ENCODE assay signal across 8 mouse cellular contexts in the genomic region with DNA sequence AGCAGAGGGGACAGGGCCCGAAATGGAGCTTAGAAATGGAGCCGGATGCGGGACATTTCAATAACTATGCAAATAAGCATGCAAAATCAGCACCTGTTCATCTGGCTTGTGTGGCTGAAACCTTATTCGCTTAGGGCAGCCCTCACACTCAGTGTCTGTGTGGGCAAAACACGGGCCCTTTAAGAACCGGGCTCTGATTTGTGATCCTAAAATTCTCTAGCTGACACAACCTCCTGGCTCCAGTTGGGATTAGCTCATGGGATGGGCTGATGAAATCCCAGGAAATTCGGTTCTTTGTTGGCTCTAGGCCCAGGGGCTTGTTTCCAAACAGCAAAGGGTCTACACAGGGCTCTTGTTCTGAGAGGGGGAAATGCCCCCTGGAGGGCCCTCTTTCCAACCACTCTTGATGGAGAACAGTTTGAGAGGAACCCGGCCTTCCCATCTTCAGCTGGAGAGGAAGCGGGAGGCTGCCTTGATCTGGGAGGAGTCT. TPM values are rescaled to one million over a fixed set of nuclear protein-coding genes. Genes with fewer than 3 reads are reported as not detected.
DNase-seq lines count a peak whose midpoint lies in the region; ATAC-seq and TF ChIP-seq lines count a peak whose summit lies in the region.

No protein-coding gene starts in this region.

- TF ChIP-seq CTCF in lung, embryonic 14.5 days (IDR thresholded peaks at IDR 0.05; ENCODE audit: low read depth), result no peak

- ATAC-seq in embryonic facial prominence, embryonic 13.5 days (ENCODE audit: insufficient number of reproducible peaks, insufficient read depth, low FRiP score, low TSS enrichment, low read depth), result no peak
- ATAC-seq in heart, embryonic 16.5 days (replicated peaks; ENCODE audit: extremely low read depth, insufficient read depth, low FRiP score), result 0 out of 2 replicates have a peak, but pooled peaks have one; percentile 7
- ATAC-seq in lung, embryonic 14.5 days (ENCODE audit: insufficient read depth), result peak; percentile 32; the same call in 1 of the 2 replicates
- ATAC-seq in erythroid progenitor cell, adult 5-6 weeks (replicated peaks; ENCODE audit: low FRiP score, poor library complexity, severe bottlenecking), result no peak

- H3K4me1 ChIP-seq in embryonic facial prominence, embryonic 13.5 days, result peaks cover 35% of the 10 kb centered on the region
- H3K4me1 ChIP-seq in heart, embryonic 16.5 days (ENCODE audit: control insufficient read depth, insufficient read depth, low read length), result peaks cover 38% of the 10 kb centered on the region
- H3K4me1 ChIP-seq in lung, embryonic 14.5 days (ENCODE audit: insufficient read depth), result peaks cover 17% of the 10 kb centered on the region

- DNase-seq in urinary bladder, adult 2 months (ENCODE audit: low spot score), result peak; percentile 26
- DNase-seq in urinary bladder, postnatal 10 days (ENCODE audit: low spot score), result no peak
- peak; percentile 81 for DNase-seq in lung, embryonic 14.5 days
- no peak for DNase-seq in adrenal gland, adult 18-20 months (ENCODE audit: low spot score in 2 of 2)
- no peak for DNase-seq in frontal cortex, postnatal 25 days (ENCODE audit: low spot score in 2 of 2)

- H3K27ac ChIP-seq in embryonic facial prominence, embryonic 13.5 days, result peak overlapping the region; percentile 68
- peak overlapping the region; percentile 77 for H3K27ac ChIP-seq in heart, embryonic 16.5 days (ENCODE audit: low read length)
- H3K27ac ChIP-seq in lung, embryonic 14.5 days (ENCODE audit: low read depth), result peak overlapping the region; percentile 77

- H3K9me3 ChIP-seq in embryonic facial prominence, embryonic 13.5 days, result no peaks in the 10 kb centered on the region
- no peaks in the 10 kb centered on the region for H3K9me3 ChIP-seq in heart, embryonic 16.5 days (replicated peaks; ENCODE audit: control insufficient read depth, low read length)
- no peaks in the 10 kb centered on the region for H3K9me3 ChIP-seq in lung, embryonic 14.5 days (ENCODE audit: low read depth, low read length)

- H3K27me3 ChIP-seq in embryonic facial prominence, embryonic 13.5 days, result no peaks in the 10 kb centered on the region
- no peaks in the 10 kb centered on the region for H3K27me3 ChIP-seq in heart, embryonic 16.5 days (ENCODE audit: control insufficient read depth, insufficient read depth, low read length)
- H3K27me3 ChIP-seq in lung, embryonic 14.5 days (ENCODE audit: insufficient read depth, low read length), result no peaks in the 10 kb centered on the region

- peak overlapping the region; percentile 10 for H3K4me3 ChIP-seq in embryonic facial prominence, embryonic 13.5 days
- peak overlapping the region; percentile 22 for H3K4me3 ChIP-seq in heart, embryonic 16.5 days (ENCODE audit: low read length)
- peak overlapping the region; percentile 26 for H3K4me3 ChIP-seq in lung, embryonic 14.5 days (ENCODE audit: low read depth, low read length)

- H3K4me2 ChIP-seq in embryonic facial prominence, embryonic 13.5 days, result peak overlapping the region; percentile 39
- peak overlapping the region; percentile 47 for H3K4me2 ChIP-seq in heart, embryonic 16.5 days (ENCODE audit: low read depth, low read length)
- peak overlapping the region; percentile 52 for H3K4me2 ChIP-seq in lung, embryonic 14.5 days

- 34% methylated on average over 9 of the region's 9 CpGs for WGBS in embryonic facial prominence, embryonic 13.5 days
- WGBS in heart, embryonic 16.5 days, result 40% methylated on average over 9 of the region's 9 CpGs
- WGBS in lung, embryonic 14.5 days, result 35% methylated on average over 9 of the region's 9 CpGs

- H3K36me3 ChIP-seq in embryonic facial prominence, embryonic 13.5 days, result no peaks in the 10 kb centered on the region
- no peaks in the 10 kb centered on the region for H3K36me3 ChIP-seq in heart, embryonic 16.5 days (ENCODE audit: control insufficient read depth, insufficient read depth)
- no peaks in the 10 kb centered on the region for H3K36me3 ChIP-seq in lung, embryonic 14.5 days (ENCODE audit: insufficient read depth)

- H3K9ac ChIP-seq in embryonic facial prominence, embryonic 13.5 days, result peak overlapping the region; percentile 52; the same call in 1 of the 2 replicates
- H3K9ac ChIP-seq in heart, embryonic 16.5 days (ENCODE audit: low read length), result peak overlapping the region; percentile 53
- H3K9ac ChIP-seq in lung, embryonic 14.5 days, result peak overlapping the region; percentile 40

RNA-seq across cellular contexts. Expression of a gene that starts 10.2 kb away (rescaled TPM):
- 47.7 and 57.3 TPM in 2 replicates for polyA plus RNA-seq in urinary bladder, adult 2 months (2012; rRNA removed)
- polyA plus RNA-seq in embryonic facial prominence, embryonic 13.5 days (2015; fragmentation: Nextera tagmentation; extraction: Ambion mirVana), result 91.6 and 99.4 TPM in 2 replicates
- polyA plus RNA-seq in heart, embryonic 16.5 days (2015; fragmentation: Nextera tagmentation; extraction: Ambion mirVana), result 76.7 and 85.5 TPM in 2 replicates
- polyA plus RNA-seq in lung, embryonic 14.5 days (2014; fragmentation: Nextera tagmentation; extraction: Ambion mirVana), result 115 and 127 TPM in 2 replicates
- total RNA-seq in erythroid progenitor cell, adult 5-6 weeks (2015; ENCODE audit: low replicate concordance), result 17.7 and 23.9 TPM in 2 replicates
- 12.7 and 15.7 TPM in 2 replicates for total RNA-seq in erythroid progenitor cell, adult 5-6 weeks (2017; ENCODE audit: low replicate concordance)
- total RNA-seq in adrenal gland, adult 18-20 months (2021), result 10 to 100 TPM; 19.4 to 27.0 TPM

RNA-seq across cellular contexts. Expression of a gene that starts 37.0 kb away (rescaled TPM):
- polyA plus RNA-seq in urinary bladder, adult 2 months (2012; rRNA removed), result not detected in 2 replicates
- polyA plus RNA-seq in embryonic facial prominence, embryonic 13.5 days (2015; fragmentation: Nextera tagmentation; extraction: Ambion mirVana), result not detected in 2 replicates
- polyA plus RNA-seq in heart, embryonic 16.5 days (2015; fragmentation: Nextera tagmentation; extraction: Ambion mirVana), result not detected in 2 replicates
- not detected in 2 replicates for polyA plus RNA-seq in lung, embryonic 14.5 days (2014; fragmentation: Nextera tagmentation; extraction: Ambion mirVana)
- total RNA-seq in erythroid progenitor cell, adult 5-6 weeks (2015; ENCODE audit: low replicate concordance), result not detected in 2 replicates
- not detected in 2 replicates for total RNA-seq in erythroid progenitor cell, adult 5-6 weeks (2017; ENCODE audit: low replicate concordance)
- not detected for total RNA-seq in adrenal gland, adult 18-20 months (2021)

RNA-seq across cellular contexts. Expression of a gene that starts 40.3 kb away (rescaled TPM):
- polyA plus RNA-seq in urinary bladder, adult 2 months (2012; rRNA removed), result 128 and 150 TPM in 2 replicates
- 259 and 274 TPM in 2 replicates for polyA plus RNA-seq in embryonic facial prominence, embryonic 13.5 days (2015; fragmentation: Nextera tagmentation; extraction: Ambion mirVana)
- polyA plus RNA-seq in heart, embryonic 16.5 days (2015; fragmentation: Nextera tagmentation; extraction: Ambion mirVana), result 136 and 161 TPM in 2 replicates
- polyA plus RNA-seq in lung, embryonic 14.5 days (2014; fragmentation: Nextera tagmentation; extraction: Ambion mirVana), result 278 and 285 TPM in 2 replicates
- total RNA-seq in erythroid progenitor cell, adult 5-6 weeks (2015; ENCODE audit: low replicate concordance), result 97.7 and 101 TPM in 2 replicates
- total RNA-seq in erythroid progenitor cell, adult 5-6 weeks (2017; ENCODE audit: low replicate concordance), result 23.9 and 50.2 TPM in 2 replicates
- 100 to 1,000 TPM; 145 to 198 TPM for total RNA-seq in adrenal gland, adult 18-20 months (2021)

Comparison
In these comparisons a context has a peak if more than half of its experiments do, and no peak if none do; other contexts are left out.
1. DNase-seq: peak in urinary bladder, adult 2 months (single experiment) and lung, embryonic 14.5 days (single experiment); none in urinary bladder, postnatal 10 days (single experiment), adrenal gland, adult 18-20 months (0 of 2) and frontal cortex, postnatal 25 days (0 of 2).
2. ATAC-seq: peak in heart, embryonic 16.5 days (single experiment) and lung, embryonic 14.5 days (single experiment); none in embryonic facial prominence, embryonic 13.5 days (single experiment) and erythroid progenitor cell, adult 5-6 weeks (single experiment).
3. Peak in every context shown above with its lines, with median percentiles within 50 percentile points of each other: H3K27ac ChIP-seq, H3K4me2 ChIP-seq, H3K4me3 ChIP-seq and H3K9ac ChIP-seq.